Mouse (Mus musculus) mesoderm, embryonic 11.5 days (tissue): ENCODE results near the gene AI597479.
"Not testable (repeated sequence)": the region's sequence is repeated elsewhere in the genome, so short reads cannot be mapped to it uniquely, and the experiment has no call there.

ENCODE experiments used
- DNase-seq: peaks from one replicate; pipeline ENCODE4 v3.0.0-alpha.2; 2012; ENCODE audit warnings: low read depth, low spot score

The AI597479 gene

GRCm38 (mm10) chr1:43124726-43125125, 26.2 kb downstream of the AI597479 start:
- DNase-seq, result no peak

GRCm38 (mm10) chr1:43127196-43127595, 28.7 kb downstream of the AI597479 start:
- no peak for DNase-seq

GRCm38 (mm10) chr1:43127820-43128610, 29.5 kb downstream of the AI597479 start:
- no peak for DNase-seq

- no peak for DNase-seq
Observed at GRCm38 (mm10) chr1:43130219-43130981, 31.9 kb downstream of the AI597479 start.

GRCm38 (mm10) chr1:43131591-43131990, 33.1 kb downstream of the AI597479 start:
- no peak for DNase-seq

- not testable (repeated sequence) for DNase-seq
Observed at GRCm38 (mm10) chr1:43136488-43137029, 38.0 kb downstream of the AI597479 start.

- no peak for DNase-seq
Observed at GRCm38 (mm10) chr1:43137334-43137733, 38.8 kb downstream of the AI597479 start.

- no peak for DNase-seq
Observed at GRCm38 (mm10) chr1:43138268-43138812, 39.8 kb downstream of the AI597479 start.

GRCm38 (mm10) chr1:43139587-43140266, 41.2 kb downstream of the AI597479 start:
- DNase-seq, result peak; percentile 92

- DNase-seq, result no peak
Observed at GRCm38 (mm10) chr1:43141555-43141961, 43.0 kb downstream of the AI597479 start.

GRCm38 (mm10) chr1:43142849-43143248, 44.3 kb downstream of the AI597479 start:
- no peak for DNase-seq

- DNase-seq, result no peak
Observed at GRCm38 (mm10) chr1:43143284-43143683, 44.8 kb downstream of the AI597479 start.

- no peak for DNase-seq
Observed at GRCm38 (mm10) chr1:43143791-43144190, 45.3 kb downstream of the AI597479 start.

GRCm38 (mm10) chr1:43144338-43144906, 45.9 kb downstream of the AI597479 start:
- DNase-seq, result no peak

- DNase-seq, result no peak
Observed at GRCm38 (mm10) chr1:43145388-43145787, 46.9 kb downstream of the AI597479 start.

- peak; percentile 30 for DNase-seq
Observed at GRCm38 (mm10) chr1:43147474-43147873, 49.0 kb downstream of the AI597479 start.

- no peak for DNase-seq
Observed at GRCm38 (mm10) chr1:43150225-43150624, 51.7 kb downstream of the AI597479 start.

GRCm38 (mm10) chr1:43152626-43153025, 54.1 kb downstream of the AI597479 start:
- no peak for DNase-seq

GRCm38 (mm10) chr1:43153538-43153937, 55.0 kb downstream of the AI597479 start:
- DNase-seq, result no peak

GRCm38 (mm10) chr1:43154491-43154890, 56.0 kb downstream of the AI597479 start:
- no peak for DNase-seq

- DNase-seq, result no peak
Observed at GRCm38 (mm10) chr1:43157907-43158306, 59.4 kb downstream of the AI597479 start.
